Mouse (Mus musculus): ENCODE data around the gene Prss45. TPM values are rescaled to one million over a fixed set of nuclear protein-coding genes. Genes with fewer than 3 reads are reported as not detected.
"Not testable (repeated sequence)": the region's sequence is repeated elsewhere in the genome, so short reads cannot be mapped to it uniquely, and the experiment has no call there.

Prss45 gene
- not detected in 2 replicates for total RNA-seq (2015; ENCODE audit: low replicate concordance)
- not detected in 2 replicates for total RNA-seq (2017; ENCODE audit: low replicate concordance)

GRCm38 (mm10) chr9:110834411-110834810, at the start of gene Prss45:
Gene Prss45, plus strand, starts transcription at chr9:110834588.
- ATAC-seq (replicated peaks; ENCODE audit: low FRiP score, poor library complexity, severe bottlenecking), result no peak

GRCm38 (mm10) chr9:110788169-110788568, 46.2 kb upstream of the Prss45 start:
- ATAC-seq (replicated peaks; ENCODE audit: low FRiP score, poor library complexity, severe bottlenecking), result no peak

GRCm38 (mm10) chr9:110790462-110790861, 43.9 kb upstream of the Prss45 start:
- no peak for ATAC-seq (replicated peaks; ENCODE audit: low FRiP score, poor library complexity, severe bottlenecking)

- no peak for ATAC-seq (replicated peaks; ENCODE audit: low FRiP score, poor library complexity, severe bottlenecking)
These were observed 37.4 kb upstream of the Prss45 start for GRCm38 (mm10) chr9:110797013-110797412.

GRCm38 (mm10) chr9:110797866-110798265, 36.5 kb upstream of the Prss45 start, which contains the start of gene Prss42:
Gene Prss42, plus strand, starts transcription at chr9:110798166.
- ATAC-seq (replicated peaks; ENCODE audit: low FRiP score, poor library complexity, severe bottlenecking), result no peak

GRCm38 (mm10) chr9:110800834-110801479, 33.4 kb upstream of the Prss45 start:
- no peak for ATAC-seq (replicated peaks; ENCODE audit: low FRiP score, poor library complexity, severe bottlenecking)

GRCm38 (mm10) chr9:110803294-110803693, 31.1 kb upstream of the Prss45 start:
- ATAC-seq (replicated peaks; ENCODE audit: low FRiP score, poor library complexity, severe bottlenecking), result no peak

GRCm38 (mm10) chr9:110810051-110810450, 24.3 kb upstream of the Prss45 start:
- ATAC-seq (replicated peaks; ENCODE audit: low FRiP score, poor library complexity, severe bottlenecking), result no peak

GRCm38 (mm10) chr9:110813789-110814188, 20.6 kb upstream of the Prss45 start, which contains the start of gene Prss44:
Gene Prss44, plus strand, starts transcription at chr9:110813994.
- ATAC-seq (replicated peaks; ENCODE audit: low FRiP score, poor library complexity, severe bottlenecking), result no peak

- ATAC-seq (replicated peaks; ENCODE audit: low FRiP score, poor library complexity, severe bottlenecking), result not testable (repeated sequence)
These were observed 13.8 kb upstream of the Prss45 start for GRCm38 (mm10) chr9:110820546-110820945.

- no peak for ATAC-seq (replicated peaks; ENCODE audit: low FRiP score, poor library complexity, severe bottlenecking)
These were observed 13.0 kb upstream of the Prss45 start for GRCm38 (mm10) chr9:110821436-110821835.

- no peak for ATAC-seq (replicated peaks; ENCODE audit: low FRiP score, poor library complexity, severe bottlenecking)
These were observed 9.0 kb upstream of the Prss45 start for GRCm38 (mm10) chr9:110825426-110825825.

GRCm38 (mm10) chr9:110825832-110826231, 8.6 kb upstream of the Prss45 start:
- no peak for ATAC-seq (replicated peaks; ENCODE audit: low FRiP score, poor library complexity, severe bottlenecking)

GRCm38 (mm10) chr9:110826390-110826789, 8.0 kb upstream of the Prss45 start, which contains the start of gene Prss43:
Gene Prss43, plus strand, starts transcription at chr9:110826690.
- no peak for ATAC-seq (replicated peaks; ENCODE audit: low FRiP score, poor library complexity, severe bottlenecking)

GRCm38 (mm10) chr9:110833021-110833420, 1.4 kb upstream of the Prss45 start:
- ATAC-seq (replicated peaks; ENCODE audit: low FRiP score, poor library complexity, severe bottlenecking), result no peak

GRCm38 (mm10) chr9:110834961-110835360, 573 bp downstream of the Prss45 start:
- no peak for ATAC-seq (replicated peaks; ENCODE audit: low FRiP score, poor library complexity, severe bottlenecking)

- no peak for ATAC-seq (replicated peaks; ENCODE audit: low FRiP score, poor library complexity, severe bottlenecking)
These were observed 1.7 kb downstream of the Prss45 start for GRCm38 (mm10) chr9:110836112-110836511.

GRCm38 (mm10) chr9:110840905-110841304, 6.5 kb downstream of the Prss45 start:
- no peak for ATAC-seq (replicated peaks; ENCODE audit: low FRiP score, poor library complexity, severe bottlenecking)

GRCm38 (mm10) chr9:110841438-110841837, 7.0 kb downstream of the Prss45 start:
- ATAC-seq (replicated peaks; ENCODE audit: low FRiP score, poor library complexity, severe bottlenecking), result no peak

- no peak for ATAC-seq (replicated peaks; ENCODE audit: low FRiP score, poor library complexity, severe bottlenecking)
These were observed 9.8 kb downstream of the Prss45 start, which contains the start of gene Prss46 for GRCm38 (mm10) chr9:110844206-110844605. Gene Prss46, plus strand, starts transcription at chr9:110844506.

GRCm38 (mm10) chr9:110849162-110849561, 14.8 kb downstream of the Prss45 start:
- ATAC-seq (replicated peaks; ENCODE audit: low FRiP score, poor library complexity, severe bottlenecking), result no peak

- ATAC-seq (replicated peaks; ENCODE audit: low FRiP score, poor library complexity, severe bottlenecking), result no peak
These were observed 21.5 kb downstream of the Prss45 start for GRCm38 (mm10) chr9:110855903-110856302.

Data from erythroblast, adult 5-6 weeks (primary cell).